Mouse (Mus musculus): Measurements from ENCODE around the gene Thoc2.
"Not testable (repeated sequence)": the region's sequence is repeated elsewhere in the genome, so short reads cannot be mapped to it uniquely, and the experiment has no call there.

Thoc2 gene

DNA sequence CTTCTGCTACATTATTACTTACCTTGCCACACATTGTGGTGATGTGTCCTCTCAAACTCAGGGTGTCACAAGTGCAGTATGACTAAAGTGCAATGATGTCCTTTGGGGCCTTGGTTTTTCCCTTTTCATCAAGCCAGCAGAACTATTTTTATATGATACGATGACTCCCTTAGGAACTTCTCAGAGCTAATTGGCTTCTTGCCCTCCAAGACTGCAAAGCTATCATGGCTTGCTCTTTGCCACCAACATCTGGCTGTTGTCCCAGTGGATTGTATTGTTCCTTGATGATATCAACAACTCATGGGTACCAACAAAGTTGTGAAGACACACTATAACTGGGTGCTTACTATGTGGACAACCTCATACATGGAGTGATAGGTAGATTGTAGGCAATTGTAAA lies at the start of gene Thoc2:
Thoc2 (minus strand) TSS at position 101 of the 400 bp plus-strand sequence.
- DNase-seq (ENCODE audit: low spot score in 2 of 2) = no peak

DNA sequence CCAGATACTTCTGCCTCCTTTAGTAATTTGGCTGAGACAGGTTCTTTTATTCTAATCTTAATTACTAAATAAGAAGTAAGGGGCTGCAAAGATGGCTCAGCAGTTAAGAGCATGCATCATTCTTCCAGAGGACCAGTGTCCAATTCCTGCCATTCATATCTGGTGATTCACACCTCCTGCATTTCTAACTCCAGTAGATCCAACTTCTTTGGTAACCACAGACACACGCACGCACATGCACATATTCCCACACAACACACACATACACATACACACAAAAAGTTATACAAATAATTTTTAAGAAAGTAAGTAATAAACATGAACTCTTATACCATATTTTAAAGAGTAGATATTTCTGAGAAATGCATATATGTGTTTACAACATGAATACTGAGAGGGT lies 49.6 kb upstream of the Thoc2 start:
- DNase-seq (ENCODE audit: low spot score in 2 of 2) = no peak

DNA sequence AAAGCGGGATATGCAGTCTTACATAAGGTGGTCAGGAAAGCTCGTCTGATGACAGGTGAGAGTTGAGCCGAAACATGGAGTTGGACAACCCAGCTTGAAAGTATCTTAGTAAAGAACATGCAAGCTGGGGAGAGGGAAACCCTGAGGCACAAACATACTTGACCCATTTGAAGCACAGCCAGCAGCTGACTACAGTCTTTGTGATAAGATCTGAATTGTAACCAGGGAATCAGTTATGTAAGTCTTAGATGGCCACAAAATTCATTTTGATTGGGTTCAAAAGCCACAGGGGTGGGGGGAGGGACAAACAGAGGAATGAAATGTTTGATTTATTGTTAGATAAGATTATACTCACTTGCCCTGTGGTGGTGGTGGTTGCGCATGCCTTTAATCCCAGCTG lies 48.9 kb upstream of the Thoc2 start:
- DNase-seq (ENCODE audit: low spot score in 2 of 2) = no peak

DNA sequence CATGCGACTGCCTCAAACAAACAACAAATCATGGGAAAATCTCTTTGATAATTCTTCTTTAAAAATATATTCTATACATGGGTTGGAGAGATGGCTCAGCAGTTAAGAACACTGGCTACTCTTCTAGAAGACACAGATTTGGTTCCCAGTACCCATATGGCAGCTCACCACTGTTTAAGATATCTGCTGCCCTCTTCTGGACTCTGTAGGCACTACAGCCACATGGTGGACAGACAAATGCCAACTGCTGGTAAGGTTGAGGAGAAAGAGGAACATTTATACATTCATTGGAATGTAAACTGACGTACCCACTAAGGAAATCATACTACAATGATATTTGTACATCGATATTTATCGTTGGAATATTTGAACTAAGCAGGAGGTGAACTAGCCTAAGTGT lies 36.7 kb upstream of the Thoc2 start:
- DNase-seq (ENCODE audit: low spot score in 2 of 2) = no peak

DNA sequence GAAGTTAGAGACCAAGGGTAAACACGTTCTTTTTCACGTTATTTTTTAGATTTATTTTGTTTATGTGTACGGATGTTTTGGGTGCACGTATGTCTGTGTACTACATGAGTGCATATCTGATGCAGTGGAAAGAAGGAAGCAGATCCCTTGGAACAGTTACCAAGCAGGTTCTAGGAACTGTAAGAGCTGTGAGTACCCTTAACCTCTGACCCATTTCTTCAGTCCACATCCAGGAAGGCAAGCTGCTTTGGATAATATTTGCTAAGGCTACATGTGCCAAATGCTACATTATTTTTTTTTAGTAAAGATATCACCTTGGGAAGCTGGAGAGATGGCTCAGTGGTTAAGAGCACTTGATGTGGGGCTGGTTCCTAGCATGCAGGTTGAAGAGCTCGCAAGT lies 21.4 kb upstream of the Thoc2 start:
- no peak for DNase-seq (ENCODE audit: low spot score in 2 of 2)

DNA sequence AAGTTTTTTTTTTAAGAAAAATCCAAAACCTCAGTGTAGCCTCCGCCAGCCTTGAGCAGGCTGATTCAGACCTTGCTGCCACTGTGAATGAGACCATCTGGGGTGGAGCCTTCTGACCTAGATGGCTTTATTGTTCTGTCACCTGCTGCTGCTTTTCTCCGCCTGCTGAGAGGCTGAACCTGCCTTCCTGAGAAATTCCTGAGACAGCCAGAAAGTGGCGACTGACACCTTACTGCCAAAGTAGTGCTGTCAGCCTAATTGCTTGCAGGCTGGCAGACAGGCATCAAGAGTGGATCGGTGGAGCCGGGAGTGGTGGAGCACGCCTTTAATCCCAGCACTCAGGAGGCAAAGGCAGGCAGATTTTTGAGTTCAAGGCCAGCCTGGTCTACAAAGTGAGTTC lies 11.3 kb upstream of the Thoc2 start:
- DNase-seq (ENCODE audit: low spot score in 2 of 2) = not testable (repeated sequence)

DNA sequence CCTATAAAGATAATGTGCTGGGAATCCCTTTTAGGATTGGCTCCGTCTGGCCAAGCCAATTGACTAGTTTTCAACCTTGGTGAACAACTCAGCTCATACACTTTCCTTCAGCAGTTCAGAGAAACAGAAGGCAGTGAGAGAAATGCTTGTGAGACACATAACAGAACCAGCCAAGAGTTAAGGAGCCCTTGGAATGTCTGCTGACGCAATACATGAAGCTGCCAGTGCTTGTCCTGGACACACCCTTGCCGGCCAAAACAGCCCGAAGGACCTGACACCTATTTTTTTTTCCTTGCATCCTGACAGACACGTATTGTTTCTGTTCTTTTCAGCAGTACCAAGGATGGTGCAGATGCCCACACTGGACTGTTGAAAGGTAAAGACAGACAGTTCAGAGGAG lies 4.2 kb upstream of the Thoc2 start:
- DNase-seq (ENCODE audit: low spot score in 2 of 2) = no peak

DNA sequence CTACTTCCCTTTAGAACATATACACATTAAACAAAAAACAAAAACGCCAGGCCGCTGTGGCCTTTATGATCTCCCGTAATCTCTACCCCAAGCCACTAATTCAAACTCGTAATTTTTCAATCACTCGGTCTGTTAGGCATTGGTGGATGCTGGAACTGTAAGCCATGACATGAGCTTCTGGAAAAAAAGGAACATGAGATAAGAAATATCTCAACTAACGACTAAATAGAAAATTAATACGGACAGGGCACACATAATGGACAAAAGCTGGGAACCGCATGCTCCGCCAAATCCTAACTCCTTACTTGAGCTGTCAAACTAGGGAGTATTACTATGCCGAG lies 8.4 kb downstream of the Thoc2 start:
- no peak for DNase-seq (ENCODE audit: low spot score in 2 of 2)

DNA sequence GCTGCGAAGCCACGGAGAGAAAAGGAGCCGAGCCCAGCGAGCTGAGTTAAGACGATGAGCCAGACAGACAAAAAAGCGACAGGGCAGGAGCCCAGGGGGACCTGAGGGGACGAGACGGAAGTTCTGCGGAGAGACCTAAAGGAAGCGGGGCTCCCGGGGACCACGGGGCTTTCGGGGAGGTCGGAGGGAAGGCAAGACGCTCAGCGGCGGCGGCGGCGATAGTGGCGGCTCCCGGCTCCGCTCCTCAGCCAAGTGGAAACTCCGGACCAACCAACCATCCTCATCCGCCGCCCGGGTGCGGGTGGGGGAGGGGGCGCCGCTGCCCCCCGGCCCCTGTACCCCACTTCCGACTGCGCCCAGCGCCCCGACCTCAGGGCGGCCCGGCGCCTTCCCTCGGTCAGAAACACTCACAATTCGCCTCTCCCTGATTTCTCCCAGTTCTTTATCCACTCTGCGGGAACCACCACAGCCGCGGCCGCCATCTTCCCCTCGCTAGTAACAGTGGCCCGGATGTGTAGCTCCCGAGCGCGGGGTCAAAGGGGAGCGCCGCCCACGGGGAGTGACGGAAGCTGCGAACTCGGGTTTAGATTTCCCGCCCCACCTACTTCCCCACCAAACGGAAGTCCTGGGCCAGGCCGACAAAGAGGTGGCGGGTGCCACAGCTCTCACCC lies 8.9 kb downstream of the Thoc2 start:
- peak; percentile 58 to 89 for DNase-seq (ENCODE audit: low spot score in 2 of 2)

DNA sequence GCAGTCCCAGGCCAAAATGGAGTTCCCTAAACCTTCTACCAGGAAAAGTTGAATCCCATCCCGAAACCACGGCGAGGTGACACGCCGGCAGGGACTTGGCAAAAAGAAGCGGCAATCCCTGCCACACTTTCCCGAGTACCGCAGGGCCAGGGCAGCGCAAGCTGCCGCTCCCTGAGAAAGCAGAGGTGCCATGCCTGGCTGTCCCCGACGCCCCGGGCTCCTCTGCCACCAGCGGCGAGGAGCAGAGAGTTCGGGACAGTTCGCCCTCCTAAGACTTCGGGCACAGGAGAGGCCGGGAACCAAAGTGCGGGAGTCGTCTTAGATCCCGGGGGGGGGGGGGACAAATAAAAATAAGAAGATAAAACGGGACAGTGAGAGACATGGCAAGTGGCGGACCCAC lies 9.5 kb downstream of the Thoc2 start:
- DNase-seq (ENCODE audit: low spot score in 2 of 2) = no peak

DNA sequence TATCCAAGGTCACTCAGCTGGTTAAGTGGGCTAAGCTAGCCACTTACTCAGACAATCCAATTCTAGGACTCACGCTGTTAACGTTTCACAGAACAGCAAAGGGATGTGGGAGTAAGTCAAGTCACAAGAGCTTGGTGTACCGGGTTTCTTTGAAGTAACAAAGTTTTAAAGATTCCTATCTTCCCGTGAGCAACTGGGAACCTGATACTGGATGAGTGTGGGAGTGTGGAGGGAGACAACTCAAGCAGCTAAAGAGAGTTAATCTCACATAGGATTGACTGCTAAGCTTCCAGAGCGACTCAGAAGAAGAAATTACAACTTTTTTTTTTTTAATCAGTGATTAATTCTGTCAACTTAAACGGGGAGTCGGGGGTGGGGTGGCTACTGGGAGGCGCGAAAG lies 10.0 kb downstream of the Thoc2 start:
- DNase-seq (ENCODE audit: low spot score in 2 of 2) = no peak

DNA sequence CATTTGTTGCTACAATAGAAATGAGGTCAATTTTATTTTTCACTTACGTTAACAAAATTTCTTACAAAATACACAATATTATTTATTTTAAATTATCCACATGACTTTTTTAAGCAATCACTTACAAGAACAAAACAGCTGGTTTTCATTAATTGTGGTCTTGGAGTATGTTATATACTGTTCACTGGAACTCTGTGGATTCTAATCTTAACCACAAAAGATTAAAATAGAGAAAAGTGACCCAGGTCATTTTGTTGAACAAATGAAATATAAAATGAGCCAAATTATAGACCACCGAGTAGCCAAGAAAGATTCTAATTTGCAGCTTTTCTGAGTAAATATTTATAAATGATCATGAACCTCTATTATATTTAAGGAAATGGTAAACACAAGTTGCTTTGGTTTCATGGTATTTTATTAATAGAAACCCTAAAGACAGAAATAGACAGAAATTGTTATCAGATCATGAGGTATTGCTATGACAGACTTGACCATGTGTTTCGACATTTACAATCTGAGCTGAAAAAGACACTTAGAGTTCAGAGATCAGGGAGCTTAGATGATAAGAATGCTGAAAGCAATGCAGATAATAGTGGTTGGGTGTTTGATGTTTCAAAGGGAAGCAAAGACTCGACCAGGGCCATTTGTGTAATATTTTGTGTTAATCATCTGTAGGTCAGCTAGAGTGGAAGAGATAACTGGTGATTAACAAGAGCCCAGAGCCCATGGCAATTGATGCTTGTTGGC lies 35.5 kb downstream of the Thoc2 start:
- no peak for DNase-seq (ENCODE audit: low spot score in 2 of 2)

DNA sequence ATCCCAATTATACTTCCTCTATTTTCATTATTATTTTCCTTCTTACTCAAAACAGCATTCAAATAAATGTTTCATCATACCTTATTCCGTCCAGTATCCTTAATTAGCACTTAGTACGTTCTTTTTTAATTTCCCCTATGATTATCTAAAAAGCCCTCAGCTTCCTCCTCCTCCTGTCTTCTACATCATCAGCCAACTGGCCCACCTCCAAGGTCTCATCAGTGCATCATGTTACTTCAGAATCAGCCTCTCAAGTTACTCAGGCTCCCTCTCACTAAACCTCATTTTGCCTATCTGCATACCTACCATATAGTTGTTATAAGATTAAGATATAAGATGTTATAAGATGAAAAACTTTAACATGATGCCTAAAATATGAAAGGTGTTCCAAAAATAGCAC lies 43.9 kb downstream of the Thoc2 start:
- no peak for DNase-seq (ENCODE audit: low spot score in 2 of 2)

DNA sequence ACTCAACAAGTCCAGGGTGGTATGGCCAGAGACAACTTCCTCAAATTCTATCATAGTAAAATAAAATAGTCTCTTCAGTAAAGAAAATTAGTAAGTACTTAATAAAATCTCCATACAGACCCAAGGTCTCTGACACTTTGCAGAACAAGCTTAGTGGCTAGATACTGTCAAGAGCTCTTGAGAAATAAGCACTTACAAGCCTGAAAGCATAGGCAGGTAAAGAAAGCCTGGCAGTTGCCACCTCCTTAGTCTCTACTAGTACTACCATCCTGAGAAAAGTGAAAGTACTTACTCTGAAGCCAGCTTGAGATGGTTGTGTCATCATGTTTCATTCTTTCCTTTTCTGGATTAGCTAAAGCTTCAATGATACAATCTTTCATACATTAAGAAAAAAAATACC lies 82.7 kb downstream of the Thoc2 start:
- DNase-seq (ENCODE audit: low spot score in 2 of 2) = no peak

DNA sequence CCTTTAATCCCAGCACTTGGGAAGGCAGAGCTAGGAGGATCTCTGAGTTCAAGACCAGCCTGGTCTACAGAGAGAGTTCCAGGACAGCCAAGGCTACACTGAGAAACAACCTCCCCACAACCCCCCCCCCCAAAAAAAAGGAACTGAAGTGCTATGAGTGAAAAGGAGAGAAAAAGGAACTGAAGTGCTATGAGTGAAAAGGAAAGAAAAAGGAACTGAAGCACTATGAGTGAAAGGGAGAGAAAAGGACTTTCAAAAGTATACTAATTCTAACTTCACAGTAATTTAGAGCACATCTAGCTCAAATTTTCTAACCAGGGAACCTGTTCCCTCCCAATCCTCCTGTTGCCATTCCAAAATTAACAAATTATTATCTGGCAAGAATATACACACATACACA lies 114.9 kb downstream of the Thoc2 start:
- DNase-seq (ENCODE audit: low spot score in 2 of 2) = no peak

DNA sequence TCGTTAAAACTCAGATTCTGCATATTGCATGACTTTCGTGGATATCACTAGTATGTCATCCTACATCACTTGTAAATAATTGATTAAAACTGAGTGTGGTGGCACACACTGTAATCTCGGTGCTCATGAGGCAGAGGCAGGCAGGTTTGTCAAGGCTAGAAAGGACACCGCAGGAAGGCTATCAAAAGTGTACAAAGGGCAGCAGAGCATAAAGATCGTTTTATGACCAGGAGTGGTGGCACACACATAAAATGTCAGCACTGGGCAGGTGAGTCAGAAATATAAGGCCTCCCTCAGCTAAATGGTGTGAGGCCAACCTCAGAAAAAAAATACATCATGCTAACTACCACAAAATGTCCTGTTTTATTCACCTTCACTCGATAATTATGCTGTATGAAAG lies 127.2 kb downstream of the Thoc2 start:
- DNase-seq (ENCODE audit: low spot score in 2 of 2) = no peak

Measured in left cerebral cortex, adult 9 months (tissue).